Mouse (Mus musculus): Measurements from ENCODE around the gene Sec14l4.

Gene Sec14l4

DNA sequence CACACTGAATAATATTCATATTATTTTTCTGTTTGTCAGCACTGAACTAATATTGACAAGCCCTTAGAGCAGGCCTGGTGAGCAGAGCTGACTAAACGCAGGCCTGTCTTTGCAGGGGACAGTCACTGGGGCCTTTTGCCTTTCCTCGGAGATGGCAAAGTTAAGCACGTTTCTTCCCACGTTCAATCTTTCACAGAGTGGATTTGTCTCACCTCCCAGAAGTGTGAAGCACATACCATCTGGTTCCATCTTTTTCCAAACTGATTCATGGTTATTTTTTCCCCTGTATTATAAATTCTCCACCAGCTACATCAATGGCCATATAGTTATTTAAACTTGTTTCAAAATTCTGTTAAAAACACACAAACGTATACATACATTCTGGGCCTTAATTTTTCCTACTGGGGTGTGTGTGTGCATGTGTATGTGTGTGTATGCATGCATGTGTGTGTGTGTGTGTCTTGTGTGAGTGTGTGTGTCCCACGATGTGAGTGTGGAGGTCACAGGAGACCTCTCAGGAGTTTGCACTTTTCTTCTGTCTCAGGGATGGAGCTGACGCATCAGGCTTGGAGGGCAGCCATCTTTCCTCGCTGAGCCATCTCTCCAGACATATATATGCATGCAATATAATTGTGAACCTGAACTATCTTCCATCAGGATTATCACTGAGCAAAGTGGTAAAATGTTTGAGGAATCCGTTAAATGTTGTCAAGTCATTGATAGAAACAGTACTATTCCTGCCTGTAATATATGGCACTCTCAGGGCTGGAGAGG, 3.5 kb upstream of the Sec14l4 start:
- DNase-seq (ENCODE audit: low read depth, low spot score): no peak

DNA sequence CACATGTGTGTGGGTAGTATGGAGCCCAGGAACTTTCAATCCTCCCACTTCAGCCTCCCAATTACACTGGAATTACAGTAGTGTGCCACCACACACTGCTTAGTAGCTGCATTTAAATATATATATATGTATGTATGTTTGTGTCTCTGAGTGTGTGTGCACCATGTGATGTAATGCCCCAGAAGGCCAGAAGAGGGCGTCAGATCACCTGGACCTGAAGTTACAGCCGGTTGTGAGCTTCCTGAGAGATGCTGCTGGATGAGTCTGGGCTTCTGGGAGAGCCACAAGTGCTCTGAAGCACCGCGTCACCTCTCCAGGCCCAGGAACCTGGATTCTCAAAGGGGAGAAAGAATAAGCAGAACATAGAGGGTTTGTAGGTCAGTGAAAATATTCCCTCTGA, 1.9 kb upstream of the Sec14l4 start:
- no peak for DNase-seq (ENCODE audit: low read depth, low spot score)

DNA sequence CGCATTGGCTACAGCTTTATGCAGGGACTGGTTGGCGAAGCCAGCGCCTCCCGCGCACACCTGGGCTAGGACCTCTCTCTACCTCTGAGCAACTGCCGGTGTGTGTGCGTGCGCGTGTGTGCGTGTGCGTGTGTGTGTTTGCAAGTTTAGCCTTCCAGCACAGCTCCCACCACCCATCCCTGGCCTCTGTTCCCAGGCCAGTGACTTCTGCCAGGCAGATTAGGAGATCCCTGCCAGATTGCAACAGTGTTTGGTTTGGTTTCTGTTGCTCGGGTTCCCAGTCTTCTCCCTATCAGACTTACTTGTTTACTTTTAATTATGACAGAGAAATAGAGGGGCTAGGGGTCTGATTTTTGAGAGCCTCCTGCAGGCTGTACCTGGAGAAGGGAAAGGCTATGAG, 699 bp downstream of the Sec14l4 start:
- DNase-seq (ENCODE audit: low read depth, low spot score): no peak

DNA sequence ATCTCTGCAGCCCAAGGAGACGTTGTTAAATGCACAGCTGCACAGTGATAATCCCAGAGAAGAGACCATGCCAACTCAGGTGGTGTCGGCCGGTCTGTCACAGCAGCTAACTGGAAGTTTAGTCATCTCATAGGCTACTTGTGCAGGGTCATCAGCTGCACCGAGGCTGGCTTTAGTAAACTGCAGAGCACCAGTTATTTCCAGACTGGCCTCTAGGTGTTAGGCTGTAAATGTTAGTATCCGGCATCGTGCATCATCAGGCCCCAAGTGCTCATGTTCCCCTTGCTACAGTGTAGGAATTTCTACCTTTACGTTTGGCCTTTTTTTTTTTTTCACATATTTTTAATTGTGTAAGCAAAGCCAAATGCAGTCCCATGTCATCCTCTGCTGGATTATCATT, 2.2 kb downstream of the Sec14l4 start:
- DNase-seq (ENCODE audit: low read depth, low spot score): no peak

DNA sequence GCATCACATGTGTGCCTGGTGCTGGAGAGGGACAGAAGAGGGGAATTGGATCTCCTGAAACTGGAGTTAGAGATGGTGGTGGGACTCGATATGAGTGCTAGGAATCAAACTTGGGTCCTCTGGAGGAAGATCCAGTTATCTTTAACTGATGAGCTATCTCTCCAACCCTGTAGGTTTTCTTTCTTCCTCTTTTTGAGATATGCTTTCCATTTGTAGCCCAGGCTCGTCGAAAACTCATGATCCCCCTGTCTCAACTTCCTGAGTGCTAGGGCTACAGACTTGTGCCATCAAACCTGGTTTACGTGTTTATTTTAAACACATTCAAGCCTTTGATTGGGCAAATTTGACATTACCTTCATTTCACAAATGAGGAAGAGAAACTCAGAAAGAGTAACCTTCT, 2.9 kb downstream of the Sec14l4 start:
- no peak for DNase-seq (ENCODE audit: low read depth, low spot score)

DNA sequence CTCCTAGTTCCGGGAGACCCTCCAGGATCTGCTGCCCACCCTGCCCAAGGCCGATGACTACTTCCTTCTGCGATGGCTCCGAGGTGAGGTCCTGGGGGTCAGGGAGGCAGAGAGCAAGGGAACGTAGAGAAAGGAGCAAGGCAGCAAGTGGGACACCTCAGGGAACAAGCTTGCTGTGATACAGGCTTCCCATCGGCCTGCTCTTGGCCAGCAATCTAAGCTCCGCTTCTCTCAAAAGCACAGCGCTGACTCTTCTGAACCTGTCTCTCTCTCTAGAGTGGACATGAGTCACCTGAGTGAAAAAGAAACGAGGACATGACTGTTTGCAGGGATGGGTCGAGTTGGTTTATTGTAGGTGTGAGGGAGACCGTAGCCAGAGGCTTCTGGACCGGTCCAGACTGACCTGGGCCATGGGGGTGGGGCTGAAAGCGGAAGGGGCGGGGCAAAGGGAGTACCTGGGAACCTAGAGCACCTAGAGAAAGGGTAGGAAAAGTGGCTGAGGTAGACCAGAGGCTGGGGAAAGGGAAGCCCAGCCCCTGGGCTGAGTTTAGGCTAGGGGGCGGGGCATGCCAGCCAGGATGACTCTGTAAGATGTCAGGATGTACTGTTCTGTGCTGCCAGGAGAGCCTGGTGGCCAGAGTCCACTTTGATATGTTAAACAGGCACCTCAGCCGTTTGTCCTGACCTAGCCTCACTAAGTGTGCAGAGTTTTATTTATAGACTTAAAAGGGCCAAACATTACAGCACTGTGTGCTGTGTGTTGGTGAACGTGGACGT, 4.0 kb downstream of the Sec14l4 start:
- DNase-seq (ENCODE audit: low read depth, low spot score): no peak

DNA sequence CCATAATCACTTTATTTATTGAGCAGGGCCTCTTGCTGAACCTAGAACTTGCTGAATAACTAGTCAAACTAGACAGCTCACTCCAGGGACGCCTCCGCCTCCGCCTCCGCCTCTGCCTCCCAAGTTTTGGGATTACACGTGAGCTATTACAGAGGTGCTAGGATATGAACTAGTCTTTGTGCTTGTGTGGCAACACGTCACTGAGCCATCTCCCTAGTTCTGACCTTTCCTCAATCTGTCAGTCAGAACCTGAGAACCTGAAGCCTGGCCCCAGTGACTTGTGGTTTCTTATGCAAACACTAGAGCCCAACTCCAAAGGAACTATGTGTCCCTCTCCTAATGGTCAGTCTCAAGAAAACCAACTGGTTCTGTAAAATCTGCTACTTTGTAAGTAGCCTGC, 4.7 kb downstream of the Sec14l4 start:
- no peak for DNase-seq (ENCODE audit: low read depth, low spot score)

DNA sequence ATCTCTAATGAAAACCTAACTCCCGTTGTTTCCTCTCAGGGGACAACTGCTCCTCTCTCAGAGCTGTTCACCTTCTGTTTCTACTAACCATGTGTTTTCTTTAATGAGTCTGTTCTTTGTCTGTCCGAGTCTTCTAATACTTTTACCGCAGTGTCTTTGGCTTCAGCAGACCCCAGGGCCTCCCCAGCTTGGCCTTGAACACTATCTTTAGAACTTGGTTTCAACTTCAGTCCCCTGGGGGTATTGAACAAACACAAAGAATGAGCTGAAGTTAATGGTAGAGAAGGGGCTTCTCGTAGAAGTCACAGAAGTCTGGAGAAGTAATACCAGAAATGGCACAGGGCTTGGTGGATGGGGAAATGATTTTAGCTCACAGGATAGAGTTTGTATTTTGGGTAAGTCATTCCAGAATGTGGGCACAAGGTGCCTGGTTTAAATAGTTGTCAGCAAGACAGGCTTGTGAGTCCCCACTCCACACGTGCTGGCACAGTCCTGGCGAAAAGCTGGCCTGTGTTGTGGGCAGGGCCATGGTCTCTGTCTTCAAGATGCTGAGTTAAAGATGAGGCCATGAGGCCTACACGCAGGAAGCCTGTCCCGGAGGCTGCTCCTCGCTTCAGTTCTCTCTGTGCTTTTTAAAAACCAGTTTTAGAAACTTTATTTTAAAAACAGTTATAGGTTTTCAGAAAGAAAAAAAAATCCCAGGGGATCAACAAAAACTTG, 5.3 kb downstream of the Sec14l4 start:
- DNase-seq (ENCODE audit: low read depth, low spot score): no peak

DNA sequence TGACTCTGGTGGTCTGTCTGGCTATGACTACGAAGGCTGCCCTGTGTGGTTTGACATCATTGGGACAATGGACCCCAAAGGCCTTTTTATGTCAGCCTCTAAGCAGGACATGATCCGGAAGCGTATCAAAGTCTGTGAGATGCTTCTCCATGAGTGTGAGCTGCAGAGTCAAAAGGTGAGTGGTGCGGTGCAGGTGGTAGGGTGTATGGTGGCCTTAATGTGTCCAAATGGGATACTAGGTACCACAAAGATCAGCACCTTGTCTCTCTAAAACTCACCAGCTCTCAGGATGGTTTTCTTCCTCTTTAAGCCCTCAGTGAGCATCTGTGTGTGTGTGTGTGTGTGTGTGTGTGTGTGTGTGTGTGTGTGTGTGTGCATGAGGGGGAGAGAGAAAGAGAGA, 8.7 kb downstream of the Sec14l4 start:
- DNase-seq (ENCODE audit: low read depth, low spot score): no peak

DNA sequence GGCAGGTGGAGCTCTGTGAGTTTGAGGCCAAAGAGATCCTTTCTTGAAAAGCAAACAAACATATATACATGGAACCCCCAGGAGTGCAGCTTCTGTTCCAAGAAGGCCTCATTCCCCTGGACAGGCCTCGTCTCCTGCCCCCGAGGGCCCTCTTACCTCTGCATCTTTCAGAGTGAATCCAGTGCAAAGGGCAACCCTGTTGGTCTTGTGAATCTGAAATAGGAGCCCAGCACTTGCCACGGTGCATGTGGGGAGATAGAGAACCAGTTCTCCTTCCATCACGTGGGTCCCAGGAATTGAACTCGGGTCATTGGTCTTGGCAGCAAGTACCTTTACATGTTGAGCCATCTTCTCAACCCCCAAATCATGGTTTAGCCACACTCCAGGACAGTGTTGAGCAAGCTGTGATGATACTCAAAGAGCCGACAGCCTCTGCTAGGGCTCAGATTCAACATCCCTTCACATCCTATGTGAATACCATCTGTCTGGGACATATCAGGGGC, 9.9 kb downstream of the Sec14l4 start:
- no peak for DNase-seq (ENCODE audit: low read depth, low spot score)

DNA sequence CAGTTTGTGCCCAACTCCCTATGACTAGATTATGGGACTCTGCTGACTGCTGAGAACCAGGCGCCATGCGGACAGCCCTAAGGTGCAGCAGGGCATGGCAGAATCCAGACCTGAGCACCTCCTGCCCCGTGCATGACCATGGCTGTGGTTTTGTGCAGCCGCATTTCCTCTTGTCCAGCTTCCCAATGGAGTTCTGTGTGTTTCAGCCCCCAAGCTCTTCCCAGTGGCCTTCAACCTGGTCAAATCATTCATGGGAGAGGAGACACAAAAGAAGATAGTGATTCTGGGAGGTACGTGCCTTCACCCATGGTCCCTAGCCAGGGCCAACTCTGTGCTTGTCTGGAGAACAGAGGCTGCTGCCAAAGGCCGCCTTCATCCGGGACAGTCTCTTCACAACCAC, 11.8 kb downstream of the Sec14l4 start:
- no peak for DNase-seq (ENCODE audit: low read depth, low spot score)

DNA sequence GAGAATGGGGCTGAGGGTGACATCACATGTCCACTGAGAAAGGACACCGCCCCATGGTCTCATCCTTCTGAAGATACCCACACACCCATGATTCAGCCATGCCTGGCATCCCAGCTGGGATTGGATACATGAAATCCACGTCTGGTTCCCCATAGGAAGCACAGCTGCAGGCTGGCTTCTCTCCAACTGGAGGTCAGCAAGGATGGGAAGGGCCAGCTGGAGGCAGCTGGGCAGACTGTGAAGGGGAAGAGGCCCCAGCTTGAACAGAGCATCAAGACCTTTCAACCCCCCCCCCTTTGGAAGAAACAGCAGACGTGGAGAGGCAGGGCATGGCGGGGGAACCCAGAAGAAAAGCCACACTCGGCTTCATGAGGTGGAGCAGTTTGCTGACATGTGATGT, 15.3 kb downstream of the Sec14l4 start:
- DNase-seq (ENCODE audit: low read depth, low spot score): no peak

DNA sequence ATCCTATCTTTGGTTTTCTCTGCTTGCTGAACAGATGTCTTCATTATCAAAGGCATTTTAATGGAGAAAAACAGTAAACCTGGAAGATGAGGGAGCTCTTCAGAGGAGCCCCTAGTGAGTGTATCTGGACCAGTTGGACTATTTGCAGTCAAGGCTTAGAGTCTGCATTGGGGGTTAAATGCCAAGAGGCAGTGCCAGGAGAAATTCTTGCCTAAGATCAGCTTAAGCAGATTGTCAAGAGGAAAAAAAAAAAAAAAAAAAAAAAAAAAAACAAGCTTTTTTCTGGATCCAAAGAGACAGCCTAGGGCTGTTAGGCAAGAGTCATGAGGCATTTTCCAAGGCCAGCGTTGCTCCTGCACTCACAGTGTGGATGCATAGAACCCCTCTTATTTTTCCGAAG, 16.5 kb downstream of the Sec14l4 start:
- no peak for DNase-seq (ENCODE audit: low read depth, low spot score)

DNA sequence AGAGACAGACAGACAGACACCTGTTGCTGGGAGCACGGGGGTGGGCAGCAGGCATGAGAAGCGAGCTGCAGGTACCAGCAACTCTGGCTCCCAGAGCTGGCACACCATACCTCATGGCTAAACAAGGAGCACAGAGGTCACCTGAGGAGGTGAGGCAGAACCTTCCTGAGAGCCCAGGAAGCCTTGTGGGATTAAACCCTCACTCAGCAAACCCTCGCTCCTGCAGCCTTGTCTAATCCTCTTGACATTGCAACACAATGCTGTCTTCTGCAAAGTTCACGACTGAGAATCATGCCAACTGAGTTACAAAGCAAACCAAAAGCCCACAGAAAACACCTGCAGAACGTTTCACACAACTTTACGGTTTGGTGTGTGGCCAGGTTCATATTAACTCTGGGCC, 17.2 kb downstream of the Sec14l4 start:
- no peak for DNase-seq (ENCODE audit: low read depth, low spot score)

DNA sequence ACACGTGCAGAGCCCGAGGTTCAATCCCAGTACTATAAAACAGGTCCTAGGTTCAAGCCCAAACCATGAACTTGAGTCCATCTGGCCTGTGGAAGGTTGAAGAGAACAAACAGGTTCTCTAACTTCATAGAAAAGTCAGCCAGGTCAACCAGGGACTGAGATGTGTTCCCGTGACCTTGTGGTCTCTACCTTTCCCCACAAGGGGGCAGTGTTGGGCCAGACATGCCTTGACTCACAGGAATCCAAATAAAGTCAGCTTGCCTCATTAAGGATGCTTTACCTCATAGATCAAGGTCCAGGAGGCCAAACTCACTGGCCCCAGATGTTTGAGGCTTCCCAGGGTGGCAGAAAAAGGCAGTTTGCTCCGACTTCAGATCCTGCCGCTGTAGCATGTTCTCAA, 22.3 kb downstream of the Sec14l4 start:
- peak; percentile 62 for DNase-seq (ENCODE audit: low read depth, low spot score)

DNA sequence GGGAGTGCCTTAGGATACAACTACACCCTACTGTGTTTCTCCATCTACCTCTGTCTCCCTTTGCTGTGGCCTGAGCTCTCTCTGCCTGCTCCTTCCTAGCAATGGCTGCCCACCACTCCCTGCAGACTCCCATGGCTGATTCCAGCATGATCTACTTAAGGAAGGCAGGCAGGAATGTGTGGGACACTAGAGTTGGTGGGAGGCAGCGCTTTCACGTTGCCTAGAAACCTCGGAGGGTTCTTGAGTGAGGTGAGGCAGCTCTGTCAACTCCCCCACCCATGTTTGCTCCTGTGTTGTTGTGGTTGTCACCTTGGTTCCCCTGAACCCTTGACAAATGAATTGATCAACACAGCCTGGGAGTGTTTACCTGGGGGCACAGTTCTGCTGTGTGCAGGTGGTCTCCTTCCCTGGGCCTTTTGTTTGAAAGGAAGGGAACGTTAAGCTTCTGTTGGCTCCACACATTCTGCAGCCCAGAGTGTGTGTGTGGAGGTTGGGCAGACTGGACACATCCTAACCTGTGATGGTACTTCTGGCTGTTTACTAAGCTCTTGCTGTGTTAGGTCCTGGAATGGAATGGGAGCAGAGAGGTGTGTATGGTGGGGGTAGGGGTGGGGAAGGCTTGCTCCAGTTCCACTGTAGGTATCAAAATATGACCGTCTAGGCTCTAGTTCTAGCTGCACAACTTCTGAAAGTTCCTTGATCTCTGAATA, 29.8 kb downstream of the Sec14l4 start:
- DNase-seq (ENCODE audit: low read depth, low spot score): no peak

DNA sequence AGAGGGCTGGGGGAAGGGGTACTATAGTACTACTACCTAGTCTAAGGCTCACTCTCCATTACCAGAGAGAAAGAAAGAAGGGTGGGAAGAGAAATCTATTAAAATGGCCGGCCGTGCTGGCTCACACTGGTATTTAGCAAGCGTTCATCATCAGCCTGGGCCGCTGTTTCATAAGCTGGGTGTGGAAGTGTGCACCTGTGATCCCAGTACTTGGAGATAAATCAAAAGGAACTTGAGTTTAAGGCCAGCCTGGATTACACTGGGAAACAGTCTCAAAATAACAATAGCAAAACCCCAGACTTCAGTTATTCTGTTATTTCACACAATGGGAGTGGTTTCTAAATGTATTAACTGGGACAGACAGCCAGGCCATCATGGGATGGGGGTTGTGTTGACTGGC, 31.3 kb downstream of the Sec14l4 start:
- DNase-seq (ENCODE audit: low read depth, low spot score): no peak

DNA sequence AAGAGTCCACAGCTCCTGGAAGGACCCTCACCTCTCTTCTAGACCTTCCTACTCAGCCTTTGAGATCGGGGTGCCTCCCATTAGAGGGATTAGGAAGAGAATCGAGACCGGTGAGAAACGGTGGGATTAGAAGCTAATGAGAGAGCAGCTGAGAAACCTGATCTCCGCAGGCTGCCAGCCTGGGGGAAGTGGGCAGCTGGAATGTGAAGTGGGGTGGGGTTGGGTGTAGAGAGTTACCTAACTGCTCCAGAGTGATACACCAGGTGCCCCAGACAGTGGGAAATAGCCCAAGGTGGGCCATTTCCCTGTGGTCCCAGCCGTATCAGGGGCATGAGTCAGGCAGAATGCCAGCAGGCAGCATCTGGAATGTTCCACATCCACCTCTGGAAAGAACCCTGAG, 31.7 kb downstream of the Sec14l4 start:
- no peak for DNase-seq (ENCODE audit: low read depth, low spot score)

DNA sequence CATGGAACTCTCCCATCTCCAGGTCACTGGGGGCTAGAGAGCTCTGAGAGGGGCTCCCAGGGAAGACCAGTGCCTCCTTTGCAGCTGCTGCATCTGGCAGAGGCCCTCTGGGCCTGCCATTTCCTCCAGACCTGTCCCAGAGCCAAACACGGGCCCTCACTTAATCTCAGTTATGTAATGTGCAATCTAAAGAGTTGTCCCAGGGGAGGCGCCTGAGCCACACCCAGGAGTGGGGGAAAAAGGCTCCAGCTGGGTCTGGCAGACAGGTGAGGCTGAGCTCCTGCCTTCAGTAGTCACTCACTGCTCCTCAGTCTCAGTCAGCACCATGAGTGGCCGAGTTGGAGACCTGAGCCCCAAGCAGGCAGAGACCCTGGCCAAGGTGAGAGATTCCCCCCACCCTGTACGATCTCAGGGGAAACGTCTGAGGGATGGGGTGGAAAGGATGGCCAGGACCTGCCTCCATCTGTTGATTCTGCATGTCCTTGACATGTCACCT, 33.4 kb downstream of the Sec14l4 start, which contains the start of gene Sec14l3:
TSS of gene Sec14l3 (plus strand) at position 215 of the 496 bp plus-strand sequence.
- no peak for DNase-seq (ENCODE audit: low read depth, low spot score)

DNA sequence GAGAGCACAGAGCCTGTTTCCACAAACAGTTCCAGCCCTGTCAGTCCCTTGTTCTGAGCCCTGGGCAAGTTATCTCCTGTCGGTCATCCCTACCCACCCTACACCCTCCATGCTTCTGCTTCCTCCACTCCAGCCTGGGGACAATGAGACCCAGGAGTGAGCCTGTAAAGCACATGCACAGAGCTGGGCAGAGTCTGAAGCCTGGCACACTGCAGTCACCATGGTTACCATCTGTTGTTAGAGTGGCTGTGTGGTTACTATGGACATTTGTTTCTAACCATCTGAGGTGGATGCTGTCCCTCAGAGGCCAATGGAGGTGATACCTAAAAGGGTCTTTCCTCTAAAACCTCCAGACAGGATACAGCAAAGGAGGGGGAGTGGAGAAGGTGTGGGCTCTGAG, 38.4 kb downstream of the Sec14l4 start:
- DNase-seq (ENCODE audit: low read depth, low spot score): no peak

DNA sequence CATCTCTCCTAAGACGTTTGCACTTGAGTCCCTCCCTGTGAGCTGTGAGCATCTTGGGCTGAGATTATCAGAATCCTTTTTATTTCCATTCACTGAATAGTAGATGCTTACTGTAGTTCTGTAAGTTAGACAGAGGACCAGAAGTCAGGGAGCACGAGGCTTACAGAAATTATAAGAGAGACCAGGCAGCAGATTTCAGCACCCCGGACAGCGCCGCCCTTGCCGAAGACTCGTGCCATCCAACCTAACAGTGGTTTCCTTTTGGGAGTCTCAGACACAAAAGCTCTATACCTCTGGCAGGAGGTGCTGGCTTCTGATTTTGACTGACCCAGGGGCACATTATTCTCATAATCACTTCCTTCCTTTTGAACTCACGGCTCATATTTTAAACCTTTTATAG, 45.4 kb downstream of the Sec14l4 start:
- DNase-seq (ENCODE audit: low read depth, low spot score): no peak

Data from CD4-positive helper T cell, adult 2 months (primary cell).